18 mouse cellular contexts compared by ENCODE assay signal in the genomic region with DNA sequence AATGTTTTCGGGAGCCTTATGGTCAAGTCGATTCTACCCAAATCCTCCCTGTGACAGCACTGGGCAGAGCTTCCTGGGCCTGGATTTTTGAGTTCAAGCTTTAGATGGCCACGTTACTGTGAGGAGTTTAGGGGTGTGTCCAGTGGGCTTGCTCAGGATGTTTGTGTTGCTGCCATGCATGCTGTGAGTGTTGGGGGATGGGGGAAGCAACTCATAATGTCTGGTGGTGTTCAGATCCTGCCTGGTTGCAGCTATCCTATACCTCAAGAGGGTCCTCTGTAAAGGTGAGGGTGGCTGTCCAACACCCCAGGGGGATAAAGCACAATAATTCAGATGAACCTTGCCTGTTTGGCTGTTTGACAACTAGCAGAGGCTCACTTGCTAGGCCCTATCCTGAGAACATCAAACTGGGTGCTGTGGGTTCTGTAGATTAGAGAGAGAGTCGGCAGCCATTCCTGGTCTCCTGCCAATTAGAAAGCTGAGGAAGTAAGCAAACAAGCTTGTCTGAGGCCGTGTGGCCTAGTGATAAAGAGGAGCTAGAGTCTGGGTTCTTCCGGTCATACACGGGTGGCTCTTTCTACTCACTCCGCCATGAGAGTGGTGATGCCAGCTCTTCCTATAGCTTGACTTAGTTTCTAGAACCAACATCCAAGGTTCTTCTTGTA.
"Had no signal": no experiment of that assay in that cellular context is flagged by ENCODE, and none has a peak within 500 bp of the region (broad histone marks: within the 10 kb centered on the region; RNA-seq: fewer than 3 reads in every experiment).

No protein-coding gene starts in this region.

- H3K9ac ChIP-seq: limb, embryonic 12.5 days; liver, embryonic 14.5 days; midbrain, embryonic 13.5 days; stomach, embryonic 15.5 days had no signal

- H3K9me3 ChIP-seq: midbrain, embryonic 13.5 days; stomach, embryonic 15.5 days had no signal

- H3K4me3 ChIP-seq: layer of hippocampus, adult 2 months; limb, embryonic 12.5 days; midbrain, embryonic 13.5 days; myocyte; stomach, embryonic 15.5 days had no signal

- H3K36me3 ChIP-seq: limb, embryonic 12.5 days; midbrain, embryonic 13.5 days; stomach, embryonic 15.5 days had no signal

- DNase-seq: kidney, adult 11 months; kidney, adult 9 months; kidney, postnatal 4 days; liver; lung, adult 2 months; lung, postnatal 4 days; retina, postnatal 1 day; right cerebral cortex, postnatal 4 days; thymus, adult 2 months; thymus, postnatal 36 days had no signal

- ATAC-seq: lung, postnatal 0 days; midbrain, embryonic 13.5 days had no signal

- H3K4me2 ChIP-seq: limb, embryonic 12.5 days; midbrain, embryonic 13.5 days; stomach, embryonic 15.5 days had no signal

- H3K27me3 ChIP-seq: limb, embryonic 12.5 days; midbrain, embryonic 13.5 days; stomach, embryonic 15.5 days had no signal

- H3K4me1 ChIP-seq: limb, embryonic 12.5 days; stomach, embryonic 15.5 days had no signal

- H3K27ac ChIP-seq: kidney, postnatal 0 days; layer of hippocampus, adult 2 months; limb, embryonic 12.5 days; liver, embryonic 14.5 days; midbrain, embryonic 13.5 days; stomach, embryonic 15.5 days had no signal
